Mouse (Mus musculus): ENCODE data around the gene Kbtbd2. TPM values are rescaled to one million over a fixed set of nuclear protein-coding genes. Genes with fewer than 3 reads are reported as not detected.

Gene Kbtbd2
- polyA plus RNA-seq, 1 experiment from 2014 or later = 36.8 TPM

- Histone ChIP-seq H3K27ac (no peak overlapping the region), H3K4me1 (no peaks in the 10 kb centered on the region), H3K27me3 (no peaks in the 10 kb centered on the region), H3K4me2 (no peak overlapping the region), H3K4me3 (no peak overlapping the region), H3K9me3 (replicated peaks) (no peaks in the 10 kb centered on the region), H3K9ac (no peak overlapping the region), H3K36me3 (ENCODE audit: poor library complexity, severe bottlenecking) (peaks cover 49% of the 10 kb centered on the region)
- WGBS = 94% methylated on average over 4 of the region's 4 CpGs
- no peak for ATAC-seq
Measured at GRCm38 (mm10) chr6:56783561-56784272, 13.9 kb downstream of the Kbtbd2 start.

DNA sequence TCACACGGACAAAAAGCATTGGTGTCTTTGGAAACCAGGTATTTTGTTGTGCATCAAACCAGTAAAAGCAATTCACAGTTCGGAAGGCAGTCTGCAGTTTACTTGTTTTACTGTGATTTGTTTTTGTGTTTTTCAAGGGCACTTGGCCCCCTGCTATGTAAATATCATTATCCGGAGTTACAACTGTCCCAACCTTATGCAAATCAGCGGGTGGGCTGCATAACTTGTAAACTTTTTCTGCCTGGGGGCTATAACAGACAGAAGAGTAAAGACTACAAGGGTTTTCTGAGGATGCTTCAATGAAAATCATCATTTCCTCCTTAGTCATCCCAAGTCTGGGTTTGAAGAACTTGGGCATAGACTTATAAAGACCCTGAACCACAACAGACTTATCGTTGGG is 18.0 kb downstream of the Kbtbd2 start:
- no peak overlapping the region for H3K27ac ChIP-seq
- H3K36me3 ChIP-seq (ENCODE audit: poor library complexity, severe bottlenecking) = peaks cover 55% of the 10 kb centered on the region
- H3K9me3 ChIP-seq (replicated peaks) = no peaks in the 10 kb centered on the region
- WGBS = 95% methylated on average over 5 of the region's 5 CpGs
- no peaks in the 10 kb centered on the region for H3K27me3 ChIP-seq
- ATAC-seq = no peak
- no peak overlapping the region for H3K9ac ChIP-seq
- H3K4me2 ChIP-seq = no peak overlapping the region
- no peaks in the 10 kb centered on the region for H3K4me1 ChIP-seq
- H3K4me3 ChIP-seq = no peak overlapping the region

- H3K4me2 ChIP-seq = no peak overlapping the region
- no peaks in the 10 kb centered on the region for H3K9me3 ChIP-seq (replicated peaks)
- no peaks in the 10 kb centered on the region for H3K4me1 ChIP-seq
- H3K36me3 ChIP-seq (ENCODE audit: poor library complexity, severe bottlenecking) = peaks cover 45% of the 10 kb centered on the region
- no peak overlapping the region for H3K27ac ChIP-seq
- H3K4me3 ChIP-seq = no peak overlapping the region
- WGBS = 77% methylated on average over 3 of the region's 3 CpGs
- no peaks in the 10 kb centered on the region for H3K27me3 ChIP-seq
- ATAC-seq = no peak
- no peak overlapping the region for H3K9ac ChIP-seq
Measured at GRCm38 (mm10) chr6:56775816-56776215, 21.8 kb downstream of the Kbtbd2 start.

DNA sequence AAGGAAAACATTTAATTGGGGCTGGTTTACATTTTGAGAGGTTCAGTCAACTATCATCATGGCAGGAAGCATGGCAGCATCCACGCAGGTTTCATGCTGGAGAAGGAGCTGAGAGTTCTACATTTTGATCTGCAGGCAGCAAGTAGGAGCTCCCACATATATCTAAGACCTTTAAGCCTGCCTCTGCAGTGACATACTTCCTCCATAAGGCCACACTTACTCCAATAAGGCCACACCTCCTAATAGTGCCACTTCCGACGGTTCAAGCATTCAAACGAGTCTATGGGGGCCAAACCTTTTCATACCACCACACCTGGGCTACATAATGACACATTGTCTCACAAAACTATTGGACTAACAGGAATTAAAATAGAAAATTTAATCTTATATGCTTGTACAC is 31.9 kb downstream of the Kbtbd2 start:
- Histone ChIP-seq H3K9ac (no peak overlapping the region), H3K4me1 (no peaks in the 10 kb centered on the region), H3K27ac (no peak overlapping the region), H3K9me3 (replicated peaks) (no peaks in the 10 kb centered on the region), H3K27me3 (no peaks in the 10 kb centered on the region), H3K4me2 (no peak overlapping the region), H3K36me3 (ENCODE audit: poor library complexity, severe bottlenecking) (peaks cover 43% of the 10 kb centered on the region), H3K4me3 (no peak overlapping the region)
- 86% methylated on average over 4 of the region's 4 CpGs for WGBS
- ATAC-seq = no peak

GRCm38 (mm10) chr6:56765265-56765664 is 32.3 kb downstream of the Kbtbd2 start:
- Histone ChIP-seq H3K4me3 (no peak overlapping the region), H3K4me1 (no peaks in the 10 kb centered on the region), H3K4me2 (no peak overlapping the region), H3K27me3 (no peaks in the 10 kb centered on the region), H3K9me3 (replicated peaks) (no peaks in the 10 kb centered on the region), H3K36me3 (ENCODE audit: poor library complexity, severe bottlenecking) (peaks cover 45% of the 10 kb centered on the region), H3K9ac (no peak overlapping the region), H3K27ac (no peak overlapping the region)
- 80% methylated on average over 3 of the region's 3 CpGs for WGBS
- ATAC-seq = no peak

DNA sequence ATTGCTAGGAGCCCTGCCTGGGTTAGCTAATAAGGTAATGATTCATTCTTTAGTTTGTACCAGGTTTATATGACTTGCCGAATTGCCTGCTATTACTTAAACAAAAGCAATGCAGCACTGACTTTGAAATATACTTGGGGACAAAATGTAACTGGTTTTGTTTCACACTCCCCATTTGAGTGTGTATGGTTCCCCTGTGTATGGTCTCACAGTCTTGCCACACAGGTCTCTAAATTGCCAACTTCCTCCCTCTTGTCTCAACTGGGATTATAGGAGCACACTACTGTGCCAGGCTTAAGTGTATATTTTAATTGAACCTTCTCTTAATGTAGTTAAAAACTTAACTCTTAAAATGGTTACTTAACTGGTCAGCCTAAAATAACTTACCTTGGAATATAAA is 38.3 kb downstream of the Kbtbd2 start:
- peaks cover 79% of the 10 kb centered on the region for H3K36me3 ChIP-seq (ENCODE audit: poor library complexity, severe bottlenecking)
- no peaks in the 10 kb centered on the region for H3K4me1 ChIP-seq
- H3K9ac ChIP-seq = no peak overlapping the region
- H3K9me3 ChIP-seq (replicated peaks) = no peaks in the 10 kb centered on the region
- no peak for ATAC-seq
- no peak overlapping the region for H3K27ac ChIP-seq
- WGBS = 98% methylated on average over 1 of the region's 1 CpGs
- no peak overlapping the region for H3K4me3 ChIP-seq
- no peak overlapping the region for H3K4me2 ChIP-seq
- H3K27me3 ChIP-seq = no peaks in the 10 kb centered on the region

GRCm38 (mm10) chr6:56756117-56756516 is 41.5 kb downstream of the Kbtbd2 start:
- peaks cover 77% of the 10 kb centered on the region for H3K36me3 ChIP-seq (ENCODE audit: poor library complexity, severe bottlenecking)

DNA sequence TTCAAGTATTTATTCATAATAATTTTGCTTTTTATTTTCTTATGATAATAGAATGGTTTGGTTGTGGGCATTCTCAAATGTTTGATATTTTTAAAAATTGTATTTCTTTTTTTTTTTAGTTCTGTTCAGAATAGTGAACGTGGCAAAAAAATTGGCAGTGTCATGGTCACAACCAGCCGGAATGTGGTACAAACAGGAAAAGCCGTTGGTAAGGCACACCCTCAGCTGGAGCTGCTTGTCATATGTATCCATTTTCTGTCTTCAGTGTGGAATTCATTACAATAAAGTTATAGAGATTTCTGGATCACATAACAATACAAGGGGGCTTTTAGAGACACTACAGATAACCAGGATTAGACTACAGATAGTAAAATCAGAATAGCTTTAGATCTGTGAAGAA is 43.9 kb downstream of the Kbtbd2 start:
- no peak for ATAC-seq
- no peaks in the 10 kb centered on the region for H3K27me3 ChIP-seq
- H3K4me1 ChIP-seq = no peaks in the 10 kb centered on the region
- H3K36me3 ChIP-seq (ENCODE audit: poor library complexity, severe bottlenecking) = peaks cover 60% of the 10 kb centered on the region
- WGBS = 94% methylated on average over 3 of the region's 3 CpGs
- H3K9me3 ChIP-seq (replicated peaks) = no peaks in the 10 kb centered on the region
- no peak overlapping the region for H3K4me3 ChIP-seq
- no peak overlapping the region for H3K9ac ChIP-seq
- H3K4me2 ChIP-seq = no peak overlapping the region
- H3K27ac ChIP-seq = no peak overlapping the region

More at GRCm38 (mm10) chr6:56756117-56756516, 41.5 kb downstream of the Kbtbd2 start:
- H3K27ac ChIP-seq = no peak overlapping the region
- no peak overlapping the region for H3K9ac ChIP-seq
- no peak overlapping the region for H3K4me2 ChIP-seq
- H3K9me3 ChIP-seq (replicated peaks) = no peaks in the 10 kb centered on the region
- H3K4me1 ChIP-seq = no peaks in the 10 kb centered on the region
- no peak for ATAC-seq
- H3K27me3 ChIP-seq = no peaks in the 10 kb centered on the region
- H3K4me3 ChIP-seq = no peak overlapping the region
- WGBS = 92% methylated on average over 1 of the region's 1 CpGs

DNA sequence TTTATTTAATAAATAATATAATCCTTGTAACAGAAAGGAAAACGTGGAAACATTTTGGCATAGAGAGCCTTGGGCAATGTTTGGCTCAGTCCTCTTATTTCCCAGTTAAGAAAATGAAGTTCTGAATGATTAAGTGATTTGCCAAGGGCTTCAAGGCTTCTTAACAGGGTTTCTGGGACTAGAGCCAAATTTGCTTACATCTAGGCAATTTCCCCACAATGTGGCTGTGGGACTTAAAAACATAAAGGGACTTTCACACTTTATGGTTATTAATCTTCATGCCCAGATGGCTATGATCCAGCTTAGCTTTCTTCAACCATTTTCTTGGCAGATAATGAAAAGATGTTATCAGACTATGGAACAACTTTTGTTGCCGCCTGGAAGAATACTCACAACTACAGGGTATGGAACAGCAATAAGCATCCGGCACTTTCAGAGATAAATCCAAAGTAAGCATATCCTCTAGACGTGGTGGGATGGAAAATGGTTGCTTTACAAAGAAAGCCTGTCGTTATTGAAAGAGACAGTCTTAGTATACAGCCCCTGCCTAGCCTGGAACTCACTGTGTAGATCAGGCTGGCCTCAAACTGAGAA is 51.6 kb downstream of the Kbtbd2 start:
- H3K4me3 ChIP-seq = no peak overlapping the region
- no peak overlapping the region for H3K4me2 ChIP-seq
- peaks cover 27% of the 10 kb centered on the region for H3K36me3 ChIP-seq (ENCODE audit: poor library complexity, severe bottlenecking)
- H3K27me3 ChIP-seq = no peaks in the 10 kb centered on the region
- WGBS = 50% methylated on average over 5 of the region's 5 CpGs
- ATAC-seq = peak; percentile 68
- H3K9me3 ChIP-seq (replicated peaks) = no peaks in the 10 kb centered on the region
- H3K9ac ChIP-seq = no peak overlapping the region
- no peak overlapping the region; the same call in 1 of the 2 replicates for H3K27ac ChIP-seq
- H3K4me1 ChIP-seq = peaks cover 14% of the 10 kb centered on the region; the same call in 1 of the 2 replicates

- WGBS = 64% methylated on average over 2 of the region's 2 CpGs
- H3K9ac ChIP-seq = no peak overlapping the region
- H3K27me3 ChIP-seq = no peaks in the 10 kb centered on the region
- H3K27ac ChIP-seq = no peak overlapping the region
- 0 out of 2 replicates have a peak, but pooled peaks have one; percentile 30 for ATAC-seq
- H3K9me3 ChIP-seq (replicated peaks) = no peaks in the 10 kb centered on the region
- no peak overlapping the region for H3K4me2 ChIP-seq
- no peaks in the 10 kb centered on the region for H3K4me1 ChIP-seq
- no peak overlapping the region for H3K4me3 ChIP-seq
- peaks cover 72% of the 10 kb centered on the region for H3K36me3 ChIP-seq (ENCODE audit: poor library complexity, severe bottlenecking)
Measured at GRCm38 (mm10) chr6:56732545-56732944, 65.1 kb downstream of the Kbtbd2 start.

All from forebrain, embryonic 13.5 days (tissue).